Mouse (Mus musculus): ENCODE measurements around the gene Atp5e.

Atp5e gene

GRCm38 (mm10) chr2:174413127-174413526 is 50.8 kb downstream of the Atp5e start:
- no peak for DNase-seq
